Mouse (Mus musculus) liver, embryonic 14.5 days (tissue): ENCODE measurements around the gene Nap1l5. TPM values are rescaled to one million over a fixed set of nuclear protein-coding genes. Genes with fewer than 3 reads are reported as not detected.

Experiments used
- ATAC-seq: fragments of 200-750 bp; cut with Nextera tagmentation; 2 replicates; pipeline ENCODE4 v1.8.0; 2017; ENCODE audit warnings: moderate number of reproducible peaks, mild to moderate bottlenecking, moderate library complexity; ENCODE audit not compliant: insufficient read depth
- DNase-seq, 3 experiments: peaks; one replicate each; pipeline ENCODE4 v3.0.0-alpha.2; 2012 to 2013; ENCODE audit warnings: low read depth in 3 of 3, low spot score in 3 of 3
- H3K27ac ChIP-seq: fragments of 300-500 bp; sonication (generic); 2 replicates; pipeline ENCODE4 v1.5.1; 2014; ENCODE audit warnings: moderate library complexity, mild to moderate bottlenecking, control low read depth, inconsistent platforms
- H3K27me3 ChIP-seq: fragments of 300-500 bp; sonication (generic); 2 replicates; pipeline ENCODE4 v1.6.1; 2014; ENCODE audit warnings: mild to moderate bottlenecking, low read length, moderate library complexity; ENCODE audit not compliant: control insufficient read depth, insufficient read depth
- H3K36me3 ChIP-seq: fragments of 300-500 bp; sonication (generic); replicated peaks from 2 replicates; pipeline ENCODE4 v1.6.1; 2014; ENCODE audit warnings: low read depth; ENCODE audit not compliant: control insufficient read depth, insufficient read depth
- H3K4me1 ChIP-seq, 2 experiments: fragments of 200-500 bp in 1 of 2; fragments of 300-500 bp in 1 of 2; sonication (generic) in 1 of 2; replicated peaks; 2 replicates each; pipeline ENCODE4 v1.6.1; 2012 to 2014; ENCODE audit warnings: antibody characterized with exemption in 1 of 2, inconsistent platforms in 1 of 2, low read length in 1 of 2; ENCODE audit not compliant: control insufficient read depth in 2 of 2, insufficient read depth in 2 of 2
- H3K4me2 ChIP-seq: fragments of 300-500 bp; sonication (generic); 2 replicates; pipeline ENCODE4 v1.6.1; 2014; ENCODE audit warnings: low read depth, mild to moderate bottlenecking, control low read depth, moderate library complexity
- H3K4me3 ChIP-seq, 2 experiments: fragments of 200-500 bp in 1 of 2; fragments of 300-500 bp in 1 of 2; sonication (generic) in 1 of 2; 2 replicates each; pipeline ENCODE4 v1.5.1; 2012 to 2014; ENCODE audit warnings: low read depth in 2 of 2, low read length in 2 of 2, mild to moderate bottlenecking in 2 of 2, control low read depth in 1 of 2, inconsistent platforms in 1 of 2, moderate library complexity in 1 of 2; ENCODE audit not compliant: insufficient read depth in 1 of 2
- H3K9ac ChIP-seq: fragments of 300-500 bp; sonication (generic); replicated peaks from 2 replicates; pipeline ENCODE4 v1.6.1; 2014; ENCODE audit warnings: mild to moderate bottlenecking, control low read depth, moderate library complexity
- H3K9me3 ChIP-seq: fragments of 300-500 bp; sonication (generic); 2 replicates; pipeline ENCODE4 v1.6.1; 2016; ENCODE audit warnings: low read length, mixed read lengths; ENCODE audit not compliant: control insufficient read depth
- CTCF ChIP-seq: IDR thresholded peaks from 2 replicates; pipeline ENCODE4 v1.5.1; 2016; ENCODE audit warnings: antibody characterized with exemption, low read depth, control low read depth
- EP300 ChIP-seq: IDR thresholded peaks from 2 replicates; pipeline ENCODE4 v1.6.1; 2016; ENCODE audit warnings: antibody characterized with exemption, low read depth
- WGBS: fragments of 180-500 bp; shearing (Covaris S2); extraction: QIAGEN DNeasy Blood & Tissue Kit; methylation state at CpG from one replicate; pipeline ENCODE4 v1.1.7; 2014; ENCODE audit not compliant: insufficient replicate concordance; 5-methylcytosine and 5-hydroxymethylcytosine counted together
- polyA plus RNA-seq, 2 experiments: library from polyadenylated mRNA; depleted of rRNA in 1 of 2; stranded (reverse) in 1 of 2; unstranded in 1 of 2; fragments of >200 nt; fragmentation: Nextera tagmentation in 1 of 2; extraction: Ambion mirVana in 1 of 2; gene quantifications; 2 replicates each; pipeline versions ENCODE4 v1.2.1 to v1.2.3; 2012 to 2014

The Nap1l5 gene
- polyA plus RNA-seq, 2 experiments: 0.13 to 0.22 TPM

DNA sequence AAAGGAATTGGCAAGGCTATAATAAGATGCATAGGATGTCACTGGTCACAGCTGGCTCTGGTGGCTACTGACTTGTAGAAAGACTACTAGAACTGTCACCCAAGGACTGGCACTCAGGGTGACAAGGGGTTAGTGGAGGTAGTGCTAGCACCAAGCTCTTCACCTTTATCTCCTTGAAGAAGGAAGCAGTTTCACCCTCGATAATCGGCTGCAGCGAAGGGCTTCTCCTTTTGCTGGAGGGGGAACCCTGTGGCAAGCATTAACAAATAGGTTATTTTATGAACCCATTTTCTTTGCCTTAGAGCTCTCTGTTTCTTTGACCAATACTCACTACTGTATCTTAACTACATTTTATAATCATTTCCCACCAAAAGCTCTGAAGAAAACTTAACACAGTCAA is 37.1 kb upstream of the Nap1l5 start:
- no peak overlapping the region for H3K4me2 ChIP-seq
- no peak overlapping the region for H3K27ac ChIP-seq
- no peak overlapping the region for H3K9ac ChIP-seq
- no peak for TF ChIP-seq EP300
- no peak for TF ChIP-seq CTCF
- H3K36me3 ChIP-seq: no peaks in the 10 kb centered on the region
- no peaks in the 10 kb centered on the region for H3K27me3 ChIP-seq
- no peaks in the 10 kb centered on the region for H3K9me3 ChIP-seq
- no peak overlapping the region for H3K4me3 ChIP-seq
- DNase-seq (no peak), ATAC-seq (no peak)
- no peaks in the 10 kb centered on the region for H3K4me1 ChIP-seq
- 29% methylated on average over 3 of the region's 3 CpGs for WGBS

DNA sequence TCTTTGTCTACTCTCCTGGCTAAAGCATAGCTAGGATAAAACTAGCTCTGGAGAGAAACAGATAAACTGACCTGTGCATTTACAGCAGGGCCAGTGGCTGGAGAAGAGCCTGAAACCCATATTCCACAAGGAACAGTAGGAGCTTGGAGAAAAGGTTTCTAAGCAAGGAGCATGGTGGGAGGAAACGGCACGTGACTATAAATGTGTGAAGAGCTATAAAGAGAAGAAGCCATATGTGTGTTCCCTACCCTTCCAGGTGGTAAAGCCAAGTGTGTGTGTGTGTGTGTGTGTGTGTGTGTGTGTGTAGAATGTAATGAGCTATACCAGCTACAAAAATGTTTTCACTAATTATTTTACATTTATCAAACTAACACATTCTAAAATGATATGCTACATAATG is 35.4 kb upstream of the Nap1l5 start:
- H3K36me3 ChIP-seq: no peaks in the 10 kb centered on the region
- ATAC-seq (no peak), DNase-seq (no peak)
- no peak overlapping the region for H3K4me3 ChIP-seq
- no peaks in the 10 kb centered on the region for H3K9me3 ChIP-seq
- no peaks in the 10 kb centered on the region for H3K4me1 ChIP-seq
- no peaks in the 10 kb centered on the region for H3K27me3 ChIP-seq
- no peak overlapping the region for H3K9ac ChIP-seq
- WGBS: 78% methylated on average over 2 of the region's 2 CpGs
- no peak overlapping the region for H3K27ac ChIP-seq
- TF ChIP-seq EP300 (no peak), CTCF (no peak)
- H3K4me2 ChIP-seq: no peak overlapping the region

DNA sequence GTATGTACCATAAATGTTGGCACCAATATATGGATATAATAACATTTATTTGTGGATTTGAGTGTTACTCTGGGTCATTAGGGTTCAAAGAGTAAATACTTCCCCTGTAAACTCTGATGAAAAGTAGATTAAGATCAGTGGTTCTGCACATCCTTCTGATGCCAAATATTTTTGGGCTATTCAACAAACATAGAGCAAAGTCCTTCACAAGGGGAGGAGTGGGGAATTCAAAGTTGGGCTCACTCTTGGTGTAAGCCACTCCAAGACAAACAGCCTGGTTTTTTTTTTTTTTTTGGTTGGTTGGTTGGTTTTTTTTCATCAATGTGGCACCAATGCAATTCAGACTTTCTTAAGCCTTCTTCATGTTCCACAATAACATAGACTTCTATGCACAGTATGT is 30.9 kb upstream of the Nap1l5 start:
- Histone ChIP-seq H3K27me3 (no peaks in the 10 kb centered on the region), H3K4me1 (no peaks in the 10 kb centered on the region), H3K9me3 (no peaks in the 10 kb centered on the region), H3K27ac (no peak overlapping the region), H3K9ac (no peak overlapping the region), H3K4me3 (no peak overlapping the region), H3K4me2 (no peak overlapping the region), H3K36me3 (no peaks in the 10 kb centered on the region)
- DNase-seq (no peak), ATAC-seq (no peak)
- TF ChIP-seq EP300 (no peak), CTCF (no peak)

DNA sequence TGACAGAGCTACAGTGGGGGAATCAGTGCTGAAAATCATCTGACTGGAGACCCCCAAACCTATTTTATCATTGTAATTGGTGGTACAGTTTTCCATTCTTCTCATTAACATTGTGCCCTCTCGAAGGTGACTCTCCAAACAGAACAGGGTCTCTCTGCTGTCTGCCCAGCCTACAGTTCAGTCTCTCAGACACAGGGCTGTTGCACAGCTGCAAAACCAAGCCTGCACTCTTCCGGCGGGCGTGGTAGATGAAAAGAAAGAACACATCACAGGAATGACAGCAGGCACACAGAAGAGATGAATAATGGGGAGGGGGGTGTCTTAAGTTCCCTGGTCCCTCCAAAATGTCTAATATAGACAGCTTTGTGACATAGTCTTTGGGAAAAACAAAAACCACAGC is 27.3 kb upstream of the Nap1l5 start:
- no peak overlapping the region for H3K4me3 ChIP-seq
- H3K4me1 ChIP-seq: no peaks in the 10 kb centered on the region
- no peak for ATAC-seq
- no peak for TF ChIP-seq EP300
- TF ChIP-seq CTCF: no peak
- no peaks in the 10 kb centered on the region for H3K9me3 ChIP-seq
- 58% methylated on average over 4 of the region's 4 CpGs for WGBS
- H3K27ac ChIP-seq: no peak overlapping the region
- no peaks in the 10 kb centered on the region for H3K36me3 ChIP-seq
- DNase-seq: no peak
- H3K9ac ChIP-seq: no peak overlapping the region
- H3K27me3 ChIP-seq: no peaks in the 10 kb centered on the region
- H3K4me2 ChIP-seq: no peak overlapping the region

DNA sequence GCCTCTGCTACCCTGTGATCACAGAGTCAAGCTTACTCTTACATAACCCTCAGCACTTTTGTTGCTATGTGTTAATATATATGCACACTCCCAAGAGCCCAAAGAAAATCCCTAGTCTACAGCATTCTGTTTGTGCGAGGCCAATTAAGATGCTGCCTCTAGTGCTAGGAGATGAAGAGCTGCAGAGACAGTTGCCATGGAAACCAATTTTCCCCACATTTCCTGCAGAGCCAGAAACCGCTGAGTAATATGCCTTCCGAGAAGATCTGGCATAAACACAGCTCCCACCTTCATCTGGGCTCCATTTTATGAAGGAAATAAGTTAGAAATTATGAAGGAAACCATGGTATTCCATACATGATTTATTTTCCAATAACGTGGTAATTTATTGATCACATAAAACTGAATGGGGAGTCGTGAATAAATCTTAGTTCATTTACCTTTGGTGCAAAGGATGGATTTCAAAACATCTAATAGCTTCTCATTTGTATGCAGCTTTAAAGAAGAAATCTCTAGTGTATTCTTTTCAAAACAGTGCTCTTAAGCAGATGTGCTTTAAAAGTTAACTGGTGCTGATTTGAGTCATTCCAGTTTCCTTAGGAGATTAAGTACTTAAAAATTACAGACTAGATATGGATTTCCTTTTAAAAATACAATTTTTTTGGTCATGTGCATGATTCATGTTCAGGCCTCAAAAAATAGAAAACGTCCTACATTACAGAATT is 26.5 kb upstream of the Nap1l5 start:
- H3K9ac ChIP-seq: no peak overlapping the region
- DNase-seq (no peak), ATAC-seq (no peak)
- H3K27ac ChIP-seq: no peak overlapping the region
- no peaks in the 10 kb centered on the region for H3K27me3 ChIP-seq
- H3K4me1 ChIP-seq: no peaks in the 10 kb centered on the region
- WGBS: 45% methylated on average over 6 of the region's 6 CpGs
- no peak overlapping the region for H3K4me2 ChIP-seq
- H3K36me3 ChIP-seq: no peaks in the 10 kb centered on the region
- H3K9me3 ChIP-seq: no peaks in the 10 kb centered on the region
- H3K4me3 ChIP-seq: no peak overlapping the region
- TF ChIP-seq CTCF (no peak), EP300 (no peak)
